Mouse (Mus musculus): ENCODE measurements around the gene Dab2ip. TPM values are rescaled to one million over a fixed set of nuclear protein-coding genes. Genes with fewer than 3 reads are reported as not detected.

Gene Dab2ip
- polyA plus RNA-seq, 1 experiment from 2014 or later, result 9.1 TPM

DNA sequence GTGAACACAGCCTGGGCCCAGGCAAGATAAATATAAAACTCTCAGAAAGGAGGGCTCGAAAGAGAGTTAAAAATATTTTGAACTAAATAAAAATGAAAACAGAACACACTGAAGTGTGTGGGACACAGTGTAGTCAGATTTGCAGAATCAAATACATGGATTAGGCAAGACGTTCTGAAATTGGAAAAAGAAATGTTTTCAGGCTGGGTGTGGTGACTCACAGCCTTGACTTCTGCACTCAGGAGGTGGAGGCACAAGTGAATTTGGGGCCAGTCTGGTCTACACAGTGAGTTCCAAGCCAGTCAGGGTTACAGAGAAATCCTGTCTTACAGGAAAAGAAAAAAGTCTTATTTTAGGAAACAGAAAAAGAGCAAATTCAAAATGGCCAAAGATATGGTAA lies 212.5 kb downstream of the Dab2ip start:
- H3K4me3 ChIP-seq (ENCODE audit: low read depth, low read length), result no peak overlapping the region
- 68% methylated on average over 2 of the region's 2 CpGs for WGBS (ENCODE audit: insufficient replicate concordance)
- no peaks in the 10 kb centered on the region for H3K9me3 ChIP-seq (ENCODE audit: low read length)
- H3K4me1 ChIP-seq (ENCODE audit: insufficient read depth), result no peaks in the 10 kb centered on the region
- H3K36me3 ChIP-seq (replicated peaks; ENCODE audit: insufficient read depth, low read length), result no peaks in the 10 kb centered on the region
- ATAC-seq (no peak), DNase-seq (no peak)
- no peaks in the 10 kb centered on the region for H3K27me3 ChIP-seq (ENCODE audit: insufficient read depth, low read length)
- TF ChIP-seq EP300 (IDR thresholded peaks at IDR 0.05; ENCODE audit: low read depth) (no peak), CTCF (IDR thresholded peaks at IDR 0.05; ENCODE audit: low read depth) (no peak)
- H3K4me2 ChIP-seq (ENCODE audit: low read depth, low read length), result no peak overlapping the region
- no peak overlapping the region for H3K27ac ChIP-seq (ENCODE audit: low read depth)
- no peak overlapping the region for H3K9ac ChIP-seq (replicated peaks)

DNA sequence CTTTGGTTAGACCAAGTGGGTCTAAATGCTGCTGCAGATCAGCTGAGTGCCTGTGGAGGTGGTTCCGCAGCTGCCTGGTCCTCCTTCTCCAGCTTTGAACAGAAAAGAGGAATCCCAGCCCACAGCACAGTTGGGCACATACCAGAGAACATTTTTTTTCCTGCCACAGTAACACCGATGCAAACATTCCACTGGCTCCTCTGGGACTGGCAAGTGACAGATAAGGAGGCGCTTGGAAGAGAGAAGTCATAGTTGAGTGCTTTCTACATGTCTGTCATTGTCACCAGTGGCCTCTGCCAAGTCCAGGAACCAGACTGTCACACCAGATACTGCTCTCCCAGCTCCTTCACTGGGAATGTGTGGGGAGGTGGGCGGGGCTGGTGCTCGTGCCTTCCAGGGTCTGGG lies 217.6 kb downstream of the Dab2ip start:
- no peaks in the 10 kb centered on the region for H3K4me1 ChIP-seq (ENCODE audit: insufficient read depth)
- 45% methylated on average over 5 of the region's 5 CpGs for WGBS (ENCODE audit: insufficient replicate concordance)
- no peak overlapping the region for H3K4me3 ChIP-seq (ENCODE audit: low read depth, low read length)
- peak; percentile 15; the same call in 1 of the 2 replicates for ATAC-seq
- no peaks in the 10 kb centered on the region for H3K27me3 ChIP-seq (ENCODE audit: insufficient read depth, low read length)
- no peaks in the 10 kb centered on the region for H3K36me3 ChIP-seq (replicated peaks; ENCODE audit: insufficient read depth, low read length)
- TF ChIP-seq EP300 (IDR thresholded peaks at IDR 0.05; ENCODE audit: low read depth), result no peak
- TF ChIP-seq CTCF (IDR thresholded peaks at IDR 0.05; ENCODE audit: low read depth), result no peak
- no peak overlapping the region for H3K4me2 ChIP-seq (ENCODE audit: low read depth, low read length)
- H3K27ac ChIP-seq (ENCODE audit: low read depth), result no peak overlapping the region
- no peak overlapping the region for H3K9ac ChIP-seq (replicated peaks)
- no peaks in the 10 kb centered on the region for H3K9me3 ChIP-seq (ENCODE audit: low read length)
- no peak for DNase-seq

DNA sequence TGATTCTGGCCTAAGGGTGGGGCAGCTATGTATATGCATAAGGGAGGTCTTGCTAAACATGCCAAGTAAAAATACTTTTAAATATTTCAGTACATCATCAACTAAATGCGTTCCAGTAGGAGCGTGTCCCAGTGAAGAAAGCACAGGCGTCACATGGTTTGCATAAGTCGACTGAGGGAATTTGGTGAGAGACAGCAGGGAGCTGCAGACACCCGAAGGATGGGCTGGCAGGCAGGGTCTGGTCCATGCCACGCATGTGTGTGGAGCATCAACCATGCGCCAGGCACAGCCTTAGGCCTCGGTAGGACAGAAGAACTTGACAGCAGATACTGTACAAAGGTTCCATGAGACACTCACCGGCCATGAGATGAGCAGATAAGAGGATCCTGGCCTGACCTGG lies 218.9 kb downstream of the Dab2ip start:
- Histone ChIP-seq H3K9ac (replicated peaks) (no peak overlapping the region), H3K4me2 (ENCODE audit: low read depth, low read length) (no peak overlapping the region), H3K27ac (ENCODE audit: low read depth) (no peak overlapping the region), H3K27me3 (ENCODE audit: insufficient read depth, low read length) (no peaks in the 10 kb centered on the region), H3K4me1 (ENCODE audit: insufficient read depth) (no peaks in the 10 kb centered on the region), H3K9me3 (ENCODE audit: low read length) (no peaks in the 10 kb centered on the region), H3K4me3 (ENCODE audit: low read depth, low read length) (no peak overlapping the region), H3K36me3 (replicated peaks; ENCODE audit: insufficient read depth, low read length) (no peaks in the 10 kb centered on the region)
- WGBS (ENCODE audit: insufficient replicate concordance), result 82% methylated on average over 9 of the region's 9 CpGs
- DNase-seq (no peak), ATAC-seq (no peak)
- TF ChIP-seq EP300 (IDR thresholded peaks at IDR 0.05; ENCODE audit: low read depth) (no peak), CTCF (IDR thresholded peaks at IDR 0.05; ENCODE audit: low read depth) (no peak)

DNA sequence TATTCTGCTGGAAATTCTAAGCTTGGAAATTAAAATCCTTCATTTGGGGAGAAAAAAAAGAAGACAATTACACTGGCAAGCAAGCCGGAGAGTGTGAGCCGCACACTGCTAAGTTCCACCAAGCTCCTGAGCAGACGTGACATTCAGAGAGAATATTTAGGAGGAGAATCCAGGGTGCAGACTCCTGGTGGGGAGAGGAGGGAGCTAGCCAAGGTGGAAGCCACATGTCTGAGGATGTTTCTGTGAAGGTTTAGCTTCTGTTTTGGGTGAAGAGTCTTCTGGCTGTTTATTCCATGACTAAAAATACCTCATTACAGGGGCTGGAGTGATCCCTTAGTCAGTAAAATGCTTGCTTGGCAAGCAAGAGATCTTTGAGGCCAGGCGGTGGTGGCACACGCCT lies 221.2 kb downstream of the Dab2ip start:
- Histone ChIP-seq H3K27ac (ENCODE audit: low read depth) (no peak overlapping the region), H3K9me3 (ENCODE audit: low read length) (no peaks in the 10 kb centered on the region), H3K4me2 (ENCODE audit: low read depth, low read length) (no peak overlapping the region), H3K27me3 (ENCODE audit: insufficient read depth, low read length) (no peaks in the 10 kb centered on the region), H3K4me3 (ENCODE audit: low read depth, low read length) (no peak overlapping the region), H3K36me3 (replicated peaks; ENCODE audit: insufficient read depth, low read length) (no peaks in the 10 kb centered on the region), H3K9ac (replicated peaks) (no peak overlapping the region), H3K4me1 (ENCODE audit: insufficient read depth) (no peaks in the 10 kb centered on the region)
- ATAC-seq (no peak), DNase-seq (no peak)
- 83% methylated on average over 5 of the region's 5 CpGs for WGBS (ENCODE audit: insufficient replicate concordance)
- TF ChIP-seq CTCF (IDR thresholded peaks at IDR 0.05; ENCODE audit: low read depth) (no peak), EP300 (IDR thresholded peaks at IDR 0.05; ENCODE audit: low read depth) (no peak)

Other genes with a start within 250 kb of the Dab2ip start
- 77.1 and 86.3 TPM in 2 replicates for gene Stom, start 221.3 kb upstream of the Dab2ip start, polyA plus RNA-seq (2015; fragmentation: Nextera tagmentation; extraction: Ambion mirVana)
- not detected in 2 replicates for gene 4930568D16Rik, start 190.5 kb upstream of the Dab2ip start, polyA plus RNA-seq (2015; fragmentation: Nextera tagmentation; extraction: Ambion mirVana)
- not detected in 2 replicates for gene 4930402F06Rik, start 161.1 kb upstream of the Dab2ip start, polyA plus RNA-seq (2015; fragmentation: Nextera tagmentation; extraction: Ambion mirVana)
- 5.2 and 6.2 TPM in 2 replicates for gene Ggta1, start 95.0 kb upstream of the Dab2ip start, polyA plus RNA-seq (2015; fragmentation: Nextera tagmentation; extraction: Ambion mirVana)